Mouse (Mus musculus) frontal cortex, postnatal 10 days (tissue): ENCODE measurements at regions not wholly inside any gene's neighbourhood (a gene's known extent, or its start where the extent isn't known, plus 50 kb on each side); places are given as distances from the start of the nearest gene placed in this dataset.
A peak's percentile ranks its signal among the peaks of the same experiment; 100 is the strongest.

Source experiments
- DNase-seq, 2 experiments: peaks; one replicate each; pipeline ENCODE4 v3.0.0; 2022; ENCODE audit warnings: low spot score in 2 of 2, mixed read lengths in 1 of 2

- DNase-seq: no peak
Measured at GRCm38 (mm10) chr1:76896152-76896864, 618.6 kb downstream of the Epha4 start.

GRCm38 (mm10) chr1:76897431-76897830 is 617.5 kb downstream of the Epha4 start:
- no peak for DNase-seq

- no peak for DNase-seq
Measured at GRCm38 (mm10) chr1:76911472-76911871, 603.4 kb downstream of the Epha4 start.

- DNase-seq: no peak
Measured at GRCm38 (mm10) chr1:76919541-76919940, 595.3 kb downstream of the Epha4 start.

- DNase-seq: no peak
Measured at GRCm38 (mm10) chr1:76920634-76921033, 594.3 kb downstream of the Epha4 start.

- DNase-seq: no peak
Measured at GRCm38 (mm10) chr1:76927041-76927440, 587.8 kb downstream of the Epha4 start.

GRCm38 (mm10) chr1:76928035-76928434 is 586.9 kb downstream of the Epha4 start:
- no peak for DNase-seq

GRCm38 (mm10) chr1:76933460-76933859 is 581.4 kb downstream of the Epha4 start:
- no peak for DNase-seq

- peak in 1 of 2 experiments; percentile 8 for DNase-seq
Measured at GRCm38 (mm10) chr1:76942730-76943129, 572.2 kb downstream of the Epha4 start.

GRCm38 (mm10) chr1:76944046-76944445 is 570.8 kb downstream of the Epha4 start:
- DNase-seq: no peak

GRCm38 (mm10) chr1:76955031-76955430 is 559.9 kb downstream of the Epha4 start:
- no peak for DNase-seq

- DNase-seq: no peak
Measured at GRCm38 (mm10) chr1:76957411-76957810, 557.5 kb downstream of the Epha4 start.

- no peak for DNase-seq
Measured at GRCm38 (mm10) chr1:76958706-76959105, 556.2 kb downstream of the Epha4 start.

- no peak for DNase-seq
Measured at GRCm38 (mm10) chr1:76972454-76972853, 542.4 kb downstream of the Epha4 start.

- no peak for DNase-seq
Measured at GRCm38 (mm10) chr1:76975077-76975945, 539.6 kb downstream of the Epha4 start.

GRCm38 (mm10) chr1:76980498-76981152 is 534.3 kb downstream of the Epha4 start:
- no peak for DNase-seq

GRCm38 (mm10) chr1:76993776-76994175 is 521.1 kb downstream of the Epha4 start:
- no peak for DNase-seq

- DNase-seq: no peak
Measured at GRCm38 (mm10) chr1:77008001-77008400, 506.9 kb downstream of the Epha4 start.

- DNase-seq: no peak
Measured at GRCm38 (mm10) chr1:77010608-77011214, 504.2 kb downstream of the Epha4 start.

- no peak for DNase-seq
Measured at GRCm38 (mm10) chr1:77027656-77028055, 487.2 kb downstream of the Epha4 start.

GRCm38 (mm10) chr1:77028216-77028615 is 486.7 kb downstream of the Epha4 start:
- no peak for DNase-seq

GRCm38 (mm10) chr1:77029091-77029490 is 485.8 kb downstream of the Epha4 start:
- no peak for DNase-seq
